Mouse (Mus musculus) small intestine, adult 2 months (tissue): ENCODE measurements around the gene Fam92b.

Source experiments
- CTCF ChIP-seq: fragments of 200-500 bp; IDR thresholded peaks from 2 replicates; pipeline ENCODE4 v1.5.1; 2012; ENCODE audit warnings: low read depth, mild to moderate bottlenecking, control low read depth, inconsistent platforms, low read length, moderate library complexity, mixed read lengths; ENCODE audit not compliant: insufficient replicate concordance, insufficient read length; ENCODE audit errors: extremely low read depth
- POLR2A ChIP-seq: fragments of 200-500 bp; IDR thresholded peaks from 2 replicates; pipeline ENCODE4 v1.6.1; 2012; ENCODE audit warnings: low read depth, mild to moderate bottlenecking, control low read depth, inconsistent platforms, low read length, moderate library complexity

DNA sequence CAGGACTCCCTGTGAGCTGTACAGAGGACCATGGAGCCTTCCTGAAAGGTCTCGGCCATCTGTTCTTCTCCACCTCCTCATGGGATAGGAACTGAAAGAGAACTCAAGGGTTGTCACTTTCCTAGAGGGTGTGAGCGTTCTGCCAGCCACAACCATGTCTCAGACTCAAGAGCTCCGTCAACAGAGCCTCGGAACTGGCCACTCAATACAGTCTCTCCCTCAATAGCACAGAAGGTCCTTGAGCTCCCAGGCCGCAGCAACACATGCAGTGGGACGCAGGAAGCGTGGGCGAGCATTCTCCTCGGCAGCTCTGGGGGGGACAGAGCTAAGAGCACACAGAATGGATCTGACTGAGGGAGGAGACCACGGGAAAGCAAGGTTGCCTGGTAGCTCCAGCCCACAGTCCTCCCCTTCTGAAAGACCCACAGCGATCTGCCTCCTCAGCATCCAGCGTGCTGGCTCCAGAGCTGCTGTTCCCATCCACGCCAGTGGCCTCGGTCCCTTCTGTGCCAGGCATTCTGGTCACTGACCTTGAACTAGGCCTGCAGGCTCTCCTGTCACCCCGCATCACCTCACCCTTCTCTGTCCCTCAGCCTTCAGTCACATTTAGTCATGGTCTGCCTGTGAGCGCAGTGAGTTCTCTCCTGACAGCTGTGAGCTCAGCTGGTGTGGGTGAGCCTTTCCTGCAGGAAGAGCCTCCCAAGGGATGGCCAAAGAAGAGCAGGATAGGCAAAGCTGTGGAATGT lies 15.4 kb downstream of the Fam92b start:
- TF ChIP-seq CTCF (no peak), POLR2A (no peak)
